Mouse (Mus musculus) liver, adult 2 months (tissue): ENCODE measurements around the gene Trappc3. TPM values are rescaled to one million over a fixed set of nuclear protein-coding genes. Genes with fewer than 3 reads are reported as not detected.

Source experiments
- DNase-seq: peaks from one replicate; pipeline ENCODE4 v3.0.0-alpha.2; 2011; ENCODE audit warnings: low read depth, low spot score; ENCODE audit errors: extremely low read depth
- H3K27ac ChIP-seq: fragments of 200-500 bp; replicated peaks from 2 replicates; pipeline ENCODE4 v1.5.1; 2012; ENCODE audit warnings: low read depth, mild to moderate bottlenecking, control low read depth, inconsistent platforms, low read length; ENCODE audit not compliant: insufficient read depth
- H3K27me3 ChIP-seq: fragments of 200-500 bp; 2 replicates; pipeline ENCODE4 v1.6.1; 2012; ENCODE audit warnings: mild to moderate bottlenecking, moderate library complexity, low read length, inconsistent platforms; ENCODE audit not compliant: control insufficient read depth, insufficient read depth
- H3K36me3 ChIP-seq: fragments of 200-500 bp; 2 replicates; pipeline ENCODE4 v1.6.1; 2012; ENCODE audit warnings: low read length, inconsistent platforms; ENCODE audit not compliant: control insufficient read depth, insufficient read depth
- H3K4me1 ChIP-seq: fragments of 200-500 bp; 2 replicates; pipeline ENCODE4 v1.6.1; 2011; ENCODE audit warnings: low read length; ENCODE audit not compliant: control insufficient read depth, insufficient read depth
- H3K4me3 ChIP-seq: fragments of 200-500 bp; 2 replicates; pipeline ENCODE4 v1.5.1; 2011; ENCODE audit warnings: low read depth, mild to moderate bottlenecking, control low read depth, low read length, moderate library complexity; ENCODE audit not compliant: insufficient read depth
- H3K79me2 ChIP-seq: fragments of 200-500 bp; 2 replicates; pipeline ENCODE4 v1.6.1; 2012; ENCODE audit warnings: inconsistent platforms, mild to moderate bottlenecking, low read length, moderate library complexity; ENCODE audit not compliant: control insufficient read depth, insufficient read depth
- H3K9ac ChIP-seq: fragments of 200-500 bp; 2 replicates; pipeline ENCODE4 v1.6.1; 2012; ENCODE audit warnings: low read depth, mild to moderate bottlenecking, control low read depth, inconsistent platforms, low read length
- CTCF ChIP-seq: fragments of 200-500 bp; IDR thresholded peaks from 2 replicates; pipeline ENCODE4 v1.5.1; 2011; ENCODE audit warnings: low read depth, low read length, control low read depth
- POLR2A ChIP-seq: fragments of 200-500 bp; IDR thresholded peaks from 2 replicates; pipeline ENCODE4 v1.6.1; 2011; ENCODE audit warnings: low read length, control low read depth; ENCODE audit not compliant: insufficient read depth; ENCODE audit errors: extremely low read depth
- WGBS: fragments of 180-500 bp; shearing (Covaris S2); methylation state at CpG from one replicate; pipeline ENCODE4 v1.1.7; 2018; 5-methylcytosine and 5-hydroxymethylcytosine counted together
- polyA plus RNA-seq: library from polyadenylated mRNA; depleted of rRNA; stranded (reverse); fragments of >200 nt; gene quantifications from 2 replicates; pipeline ENCODE4 v1.2.3, GENCODE M21; 2012
- total RNA-seq: library from RNA; depleted of rRNA; stranded (reverse); fragments of >200 nt; gene quantifications from 2 replicates; pipeline ENCODE4 v1.2.3, GENCODE M21; 2014

Gene Trappc3
- total and polyA plus RNA-seq, 2 experiments, result 24.1 to 45.8 TPM

DNA sequence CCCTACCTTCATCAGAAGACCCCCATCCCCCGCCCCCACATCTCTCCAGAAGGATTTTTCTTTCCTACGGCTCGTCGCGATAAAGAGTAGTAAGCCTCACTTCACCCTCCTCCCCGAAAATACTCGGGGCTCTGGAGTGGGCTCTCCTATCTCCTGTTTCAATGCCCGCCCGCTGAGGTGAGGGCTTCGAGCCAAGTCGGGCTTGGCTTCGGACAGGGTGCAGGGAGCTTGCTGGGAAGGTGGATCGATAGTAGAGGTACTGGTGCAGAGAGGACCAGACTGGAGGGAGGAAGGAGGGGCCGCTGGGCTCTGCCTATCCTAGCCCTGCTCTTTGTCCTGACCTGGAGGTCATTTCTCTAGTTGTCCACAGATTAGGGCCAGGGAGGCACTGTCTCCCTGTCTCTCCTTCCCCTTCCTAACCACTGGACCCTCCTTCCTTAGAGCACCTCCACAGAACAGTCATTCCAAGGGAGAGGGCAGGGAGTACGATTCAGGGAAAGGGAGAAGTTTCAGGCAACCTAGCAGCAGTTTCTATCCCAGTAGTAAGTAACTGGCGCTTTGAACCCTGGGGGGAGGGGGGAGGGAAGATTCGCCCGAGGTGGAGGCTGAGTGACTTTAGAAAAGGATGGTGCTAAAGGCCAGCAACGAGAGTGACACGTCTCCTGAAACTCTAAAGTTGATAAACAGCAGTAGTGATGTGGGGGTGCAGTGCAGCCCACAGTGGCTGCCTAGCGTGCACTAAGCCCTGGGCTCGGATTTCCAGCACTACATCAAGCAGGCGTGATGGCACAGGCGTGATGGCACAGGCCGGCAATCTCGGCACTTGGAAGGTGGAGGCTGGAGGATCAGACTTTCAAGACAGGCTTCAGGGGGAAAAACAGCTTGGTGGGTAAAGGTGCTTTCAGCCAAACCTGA, 4.9 kb upstream of the Trappc3 start:
- peaks cover 20% of the 10 kb centered on the region for H3K4me1 ChIP-seq
- TF ChIP-seq POLR2A (no peak), CTCF (no peak)
- H3K79me2 ChIP-seq, result peaks cover 36% of the 10 kb centered on the region
- H3K36me3 ChIP-seq, result no peaks in the 10 kb centered on the region
- 5% methylated on average over 26 of the region's 26 CpGs for WGBS
- no peaks in the 10 kb centered on the region for H3K27me3 ChIP-seq
- DNase-seq, result peak; percentile 96
- H3K9ac ChIP-seq, result peak overlapping the region; percentile 79
- peak overlapping the region; percentile 84 for H3K4me3 ChIP-seq
- H3K27ac ChIP-seq, result peak overlapping the region; percentile 94

GRCm38 (mm10) chr4:126259063-126259462, 3.1 kb upstream of the Trappc3 start:
- H3K4me1 ChIP-seq, result peaks cover 22% of the 10 kb centered on the region
- no peak overlapping the region for H3K4me3 ChIP-seq
- H3K9ac ChIP-seq, result no peak overlapping the region
- no peaks in the 10 kb centered on the region for H3K36me3 ChIP-seq
- 29% methylated on average over 3 of the region's 3 CpGs for WGBS
- H3K27ac ChIP-seq, result peak overlapping the region; percentile 59
- peaks cover 33% of the 10 kb centered on the region for H3K79me2 ChIP-seq
- no peak for TF ChIP-seq CTCF
- no peak for TF ChIP-seq POLR2A
- DNase-seq, result no peak
- H3K27me3 ChIP-seq, result no peaks in the 10 kb centered on the region

DNA sequence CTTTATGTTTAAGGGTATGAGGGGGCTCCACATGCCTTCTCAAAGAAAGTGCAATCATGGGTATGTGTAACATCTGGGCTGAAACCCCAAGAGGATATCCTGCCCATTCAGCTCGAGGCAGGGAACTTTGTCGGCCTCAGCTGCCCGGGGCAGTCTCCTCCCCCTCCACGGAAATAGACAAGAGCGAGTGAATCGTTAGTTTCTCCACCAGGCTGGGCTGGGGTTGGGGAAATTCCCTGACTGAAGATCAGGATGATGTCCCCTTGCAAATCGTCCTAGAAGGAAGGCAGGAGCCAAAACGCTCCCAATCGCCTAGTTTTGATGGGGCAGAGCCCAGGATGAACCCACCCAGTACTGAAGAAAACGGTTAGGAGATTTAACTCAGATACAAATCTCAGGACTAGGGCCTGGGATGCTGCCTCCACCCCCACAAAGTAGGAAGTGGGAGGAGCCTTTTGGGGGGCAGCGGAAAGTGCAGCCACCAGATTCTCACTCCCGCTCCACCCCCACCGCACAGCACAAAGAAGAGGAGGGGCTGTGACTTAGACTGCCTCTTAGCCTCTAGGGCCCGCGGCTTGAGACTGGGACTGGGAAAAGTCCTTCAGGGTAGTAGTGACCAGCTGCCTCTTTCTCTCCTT, 2.5 kb upstream of the Trappc3 start:
- no peaks in the 10 kb centered on the region for H3K36me3 ChIP-seq
- no peaks in the 10 kb centered on the region for H3K27me3 ChIP-seq
- no peak overlapping the region for H3K9ac ChIP-seq
- H3K27ac ChIP-seq, result peak overlapping the region; percentile 59
- no peak for TF ChIP-seq CTCF
- no peak for TF ChIP-seq POLR2A
- H3K4me3 ChIP-seq, result no peak overlapping the region
- H3K4me1 ChIP-seq, result peaks cover 19% of the 10 kb centered on the region
- peak; percentile 50 for DNase-seq
- H3K79me2 ChIP-seq, result peaks cover 30% of the 10 kb centered on the region
- WGBS, result 15% methylated on average over 15 of the region's 15 CpGs

DNA sequence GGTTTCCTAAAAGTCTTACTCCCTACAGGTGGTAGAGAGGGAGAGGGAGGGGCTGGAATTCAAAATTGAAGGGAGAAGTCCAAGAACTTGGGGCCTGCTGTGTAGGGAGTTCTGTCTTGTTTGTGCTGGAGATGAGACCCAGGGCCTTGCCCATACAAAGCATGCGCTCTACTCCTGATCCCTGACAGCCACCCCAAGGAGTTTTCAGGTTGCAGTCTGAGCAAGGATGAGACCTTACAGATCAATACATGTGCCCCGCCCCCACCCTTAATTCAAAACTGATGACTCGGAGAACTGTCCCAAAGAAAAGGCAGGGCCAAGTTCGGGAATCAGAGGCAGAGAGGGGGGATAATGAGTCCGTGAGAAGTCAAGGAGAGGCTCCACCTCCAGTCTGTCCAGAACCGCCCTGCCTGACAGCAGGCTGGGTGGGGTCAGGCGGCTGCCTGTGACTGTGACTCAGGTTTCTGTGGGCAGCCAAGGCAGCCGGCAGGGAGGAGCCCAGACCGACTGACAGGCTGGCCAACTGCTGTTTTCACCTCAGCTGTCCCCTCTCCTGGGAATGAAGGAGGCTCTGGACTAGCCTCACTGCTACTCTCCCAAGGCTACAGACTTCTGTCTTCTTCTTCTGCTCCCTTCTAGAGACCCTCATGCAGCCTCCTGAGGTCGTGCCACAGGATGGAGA, 1.5 kb upstream of the Trappc3 start:
- Histone ChIP-seq H3K36me3 (no peaks in the 10 kb centered on the region), H3K79me2 (peaks cover 20% of the 10 kb centered on the region), H3K27ac (peak overlapping the region; percentile 62), H3K4me3 (no peak overlapping the region), H3K4me1 (peaks cover 17% of the 10 kb centered on the region), H3K27me3 (no peaks in the 10 kb centered on the region), H3K9ac (peak overlapping the region; percentile 3; the same call in 1 of the 2 replicates)
- DNase-seq, result no peak
- WGBS, result 18% methylated on average over 10 of the region's 10 CpGs
- TF ChIP-seq CTCF (no peak), POLR2A (no peak)

DNA sequence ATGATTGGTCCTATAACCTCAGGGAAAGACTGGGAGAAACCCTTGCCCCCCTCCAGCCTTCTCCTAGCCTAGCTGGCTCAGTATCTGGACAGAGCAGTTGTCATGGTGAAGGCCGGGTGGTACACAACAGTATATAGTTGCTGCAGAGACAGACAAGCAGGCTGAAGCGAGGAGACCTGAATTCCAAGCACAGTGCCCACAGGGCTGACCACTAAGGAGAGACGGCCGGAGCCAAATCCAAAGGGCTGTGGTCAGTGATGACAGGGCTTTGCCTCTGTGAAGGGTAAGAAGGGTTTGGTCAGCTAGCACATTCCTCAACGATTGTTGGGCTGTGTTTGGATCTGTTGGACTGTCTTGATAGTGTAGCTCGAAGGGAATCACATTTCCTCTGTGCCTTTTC, 859 bp upstream of the Trappc3 start:
- Histone ChIP-seq H3K9ac (peak overlapping the region; percentile 3; the same call in 1 of the 2 replicates), H3K4me3 (no peak overlapping the region), H3K27ac (peak overlapping the region; percentile 62), H3K36me3 (no peaks in the 10 kb centered on the region), H3K79me2 (peaks cover 16% of the 10 kb centered on the region; the same call in 1 of the 2 replicates), H3K27me3 (no peaks in the 10 kb centered on the region), H3K4me1 (peaks cover 17% of the 10 kb centered on the region)
- DNase-seq, result no peak
- TF ChIP-seq CTCF (no peak), POLR2A (no peak)
- WGBS, result 72% methylated on average over 6 of the region's 6 CpGs
